Mouse (Mus musculus) colon, adult 2 months (tissue): ENCODE measurements around the gene Hmgxb4. TPM values are rescaled to one million over a fixed set of nuclear protein-coding genes. Genes with fewer than 3 reads are reported as not detected.

Experiments used
- polyA plus RNA-seq: library from polyadenylated mRNA; depleted of rRNA; stranded (reverse); fragments of >200 nt; gene quantifications from 2 replicates; pipeline ENCODE4 v1.2.3, GENCODE M21; 2012; rRNA removed

The Hmgxb4 gene
- polyA plus RNA-seq: 7.6 and 10.0 TPM in 2 replicates

DNA sequence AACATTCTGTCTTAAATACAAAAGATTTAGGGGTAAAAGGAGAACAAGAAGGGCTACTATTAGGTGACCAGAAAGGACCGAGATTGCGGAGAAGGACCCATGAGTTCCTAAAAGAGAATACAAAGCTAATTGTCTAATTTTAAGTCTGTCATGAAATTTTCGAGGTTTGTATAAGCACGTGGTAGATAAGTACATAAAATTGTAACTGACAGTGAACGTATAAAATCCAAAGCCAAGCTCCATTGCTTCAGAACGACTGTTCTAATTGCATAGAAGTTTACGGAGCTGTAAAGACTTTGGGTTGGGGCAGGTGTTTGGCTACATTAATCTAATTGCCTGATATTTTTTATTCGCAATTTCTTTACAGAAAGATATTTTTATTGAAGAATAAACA, at the start of gene Hmgxb4:
TSS of gene Hmgxb4 (plus strand) at position 276 of the 394 bp plus-strand sequence.

DNA sequence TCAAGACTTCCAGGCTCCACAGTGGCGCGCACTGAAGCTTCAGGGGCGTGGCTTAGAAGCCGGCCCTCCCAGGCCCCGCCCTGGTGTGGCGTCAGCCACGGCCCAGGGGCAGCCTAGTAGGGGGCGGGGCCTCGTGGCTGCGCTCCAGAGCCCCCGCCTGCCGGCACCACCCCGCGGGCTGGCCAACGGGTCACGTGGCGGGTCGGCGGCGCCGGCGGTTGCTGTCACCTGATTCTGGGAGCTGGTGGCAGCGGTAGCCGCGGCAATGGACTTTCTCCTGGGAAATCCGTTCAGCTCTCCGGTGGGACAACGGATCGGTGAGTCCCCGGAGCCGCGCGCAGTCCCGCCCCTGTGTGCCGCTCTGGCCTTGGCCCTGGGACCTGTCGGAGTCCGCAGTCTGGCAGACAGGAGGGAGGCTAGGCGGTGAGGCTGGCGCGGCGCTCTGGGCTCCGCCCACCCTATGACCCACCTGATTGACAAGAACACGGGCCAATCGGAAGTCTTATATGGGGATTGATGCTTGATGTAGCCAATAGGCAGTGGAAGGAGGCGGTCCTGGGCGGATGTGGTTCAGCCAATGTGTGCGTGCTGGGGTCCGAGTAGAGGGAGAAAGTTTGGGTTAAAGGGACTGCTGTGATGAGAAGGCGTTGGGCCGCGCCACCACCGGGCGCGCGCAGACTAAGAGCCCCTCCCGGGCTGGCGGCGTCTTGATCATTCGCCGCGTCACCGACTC, 40.5 kb downstream of the Hmgxb4 start, which contains the start of gene Tom1:
TSS of gene Tom1 (plus strand) at position 195 of the 733 bp plus-strand sequence.

Other genes starting within 250 kb of the Hmgxb4 start
- 55.7 and 136 TPM in 2 replicates for gene Isx, start 120.2 kb upstream of the Hmgxb4 start, polyA plus RNA-seq
- 42.2 and 42.7 TPM in 2 replicates for gene Tom1, start 40.3 kb downstream of the Hmgxb4 start, polyA plus RNA-seq
- gene Hmox1, start 100.3 kb downstream of the Hmgxb4 start, polyA plus RNA-seq: 8.4 and 9.0 TPM in 2 replicates
- 20.7 and 22.4 TPM in 2 replicates for gene Mcm5, start 116.2 kb downstream of the Hmgxb4 start, polyA plus RNA-seq
- gene Rasd2, start 220.6 kb downstream of the Hmgxb4 start, polyA plus RNA-seq: 21.4 and 28.8 TPM in 2 replicates